Mouse (Mus musculus) heart, postnatal 0 days (tissue): ENCODE results near the gene Pigk.

Experiments used
- CTCF ChIP-seq: IDR thresholded peaks from 2 replicates; pipeline ENCODE4 v1.5.1; 2016; ENCODE audit warnings: antibody characterized with exemption, control low read depth, low read depth
- EP300 ChIP-seq: IDR thresholded peaks from 2 replicates; pipeline ENCODE4 v1.6.1; 2016; ENCODE audit warnings: antibody characterized with exemption, low read depth

DNA sequence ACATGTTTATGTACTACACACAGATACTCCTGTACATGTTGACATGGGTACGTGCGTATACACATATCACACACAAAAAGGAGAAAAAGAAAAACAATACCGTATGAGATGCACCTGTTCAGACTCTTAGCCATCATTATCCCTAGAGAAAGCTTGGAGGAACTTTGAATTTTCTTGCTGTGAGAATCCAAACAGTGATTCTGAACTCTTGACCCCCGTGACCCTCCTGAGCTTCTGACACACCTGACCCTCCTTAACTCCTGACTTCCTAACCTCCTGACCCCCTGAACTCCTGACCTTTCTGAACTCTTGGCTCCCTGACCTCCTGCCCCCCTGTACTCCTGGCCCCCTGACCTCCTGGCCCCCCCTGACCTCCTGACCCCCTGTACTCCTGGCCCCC is 19.1 kb downstream of the Pigk start:
- TF ChIP-seq EP300 (no peak), CTCF (no peak)
